Mouse (Mus musculus): ENCODE data around the gene Fxyd6. TPM values are rescaled to one million over a fixed set of nuclear protein-coding genes. Genes with fewer than 3 reads are reported as not detected.

Fxyd6 gene
- polyA plus RNA-seq, 1 experiment from 2014 or later: 354 TPM

DNA sequence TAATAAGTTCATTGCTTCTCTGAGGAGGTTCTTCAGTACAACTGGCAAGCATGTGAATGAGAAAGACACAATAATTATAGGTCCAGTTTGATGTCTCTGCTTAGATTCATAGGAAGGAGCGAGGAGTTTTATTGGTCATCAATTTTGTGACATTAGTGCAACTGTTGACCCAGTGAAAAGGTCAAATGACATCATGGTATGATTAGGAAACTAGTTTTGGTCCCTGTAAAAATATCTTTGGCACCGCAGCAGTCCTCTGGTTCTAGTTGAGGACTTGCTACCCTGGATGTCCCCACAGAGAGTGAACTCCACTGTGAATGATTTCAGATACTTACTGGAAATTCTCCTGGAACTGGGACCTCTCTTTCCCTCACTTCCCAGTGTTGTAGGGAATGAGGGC lies 14.8 kb upstream of the Fxyd6 start:
- H3K27me3 ChIP-seq: no peaks in the 10 kb centered on the region
- H3K27ac ChIP-seq: no peak overlapping the region
- H3K9ac ChIP-seq: no peak overlapping the region
- ATAC-seq (ENCODE audit: low FRiP score): no peak
- H3K36me3 ChIP-seq: no peaks in the 10 kb centered on the region
- H3K4me1 ChIP-seq (replicated peaks): peaks cover 3% of the 10 kb centered on the region; the same call in 1 of the 2 replicates
- no peak overlapping the region for H3K4me2 ChIP-seq
- no peak overlapping the region for H3K4me3 ChIP-seq
- 89% methylated on average over 2 of the region's 2 CpGs for WGBS
- H3K9me3 ChIP-seq: no peaks in the 10 kb centered on the region

DNA sequence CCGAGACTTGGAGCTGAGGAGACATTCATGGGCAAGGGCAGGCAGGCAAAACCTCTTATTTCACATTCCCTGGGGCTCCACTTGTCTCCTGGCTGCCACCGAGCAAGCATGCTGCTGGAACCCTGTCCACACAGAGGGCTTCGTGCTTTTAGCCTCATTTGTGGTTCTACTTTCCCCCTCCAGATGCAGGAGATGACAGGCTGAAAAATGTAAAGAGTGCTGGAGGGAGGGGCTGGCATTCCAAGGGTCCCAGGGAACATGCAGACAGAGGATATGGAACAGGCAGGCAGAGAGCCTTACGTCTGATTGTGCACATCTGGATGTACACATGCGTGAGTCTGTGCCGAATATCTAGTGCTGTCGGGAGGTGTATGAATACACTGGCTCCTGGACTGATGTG lies 11.6 kb upstream of the Fxyd6 start:
- no peaks in the 10 kb centered on the region for H3K36me3 ChIP-seq
- H3K4me3 ChIP-seq: no peak overlapping the region
- H3K4me1 ChIP-seq (replicated peaks): peaks cover 6% of the 10 kb centered on the region
- no peak overlapping the region for H3K9ac ChIP-seq
- no peaks in the 10 kb centered on the region for H3K9me3 ChIP-seq
- H3K27me3 ChIP-seq: no peaks in the 10 kb centered on the region
- ATAC-seq (ENCODE audit: low FRiP score): no peak
- 72% methylated on average over 7 of the region's 7 CpGs for WGBS
- H3K4me2 ChIP-seq: no peak overlapping the region
- H3K27ac ChIP-seq: no peak overlapping the region

DNA sequence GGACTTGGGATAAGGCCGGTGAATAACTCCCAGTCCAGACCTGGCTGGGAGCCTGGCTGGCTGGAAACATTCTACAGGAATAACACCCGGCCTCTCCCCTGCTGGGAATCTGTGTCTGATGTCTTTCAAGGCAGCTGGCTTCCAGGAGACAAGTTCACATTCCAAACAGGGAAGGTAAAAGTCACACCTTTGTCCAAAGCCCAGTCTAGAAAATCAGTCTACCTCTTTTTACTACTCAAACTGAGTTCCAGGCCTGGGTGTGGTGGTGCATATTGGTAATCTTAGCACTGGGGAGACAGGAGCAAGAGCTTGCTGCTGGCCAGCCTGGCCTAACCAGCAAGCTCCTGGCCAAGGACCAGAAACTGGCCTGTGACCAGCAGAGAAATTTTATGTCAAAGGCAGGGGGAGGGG lies 7.9 kb upstream of the Fxyd6 start:
- no peak for ATAC-seq (ENCODE audit: low FRiP score)
- peaks cover 9% of the 10 kb centered on the region for H3K4me1 ChIP-seq (replicated peaks)
- H3K4me3 ChIP-seq: no peak overlapping the region
- H3K27ac ChIP-seq: no peak overlapping the region
- H3K27me3 ChIP-seq: no peaks in the 10 kb centered on the region
- H3K36me3 ChIP-seq: no peaks in the 10 kb centered on the region
- 34% methylated on average over 2 of the region's 2 CpGs for WGBS
- H3K9me3 ChIP-seq: no peaks in the 10 kb centered on the region
- H3K4me2 ChIP-seq: no peak overlapping the region
- no peak overlapping the region for H3K9ac ChIP-seq

DNA sequence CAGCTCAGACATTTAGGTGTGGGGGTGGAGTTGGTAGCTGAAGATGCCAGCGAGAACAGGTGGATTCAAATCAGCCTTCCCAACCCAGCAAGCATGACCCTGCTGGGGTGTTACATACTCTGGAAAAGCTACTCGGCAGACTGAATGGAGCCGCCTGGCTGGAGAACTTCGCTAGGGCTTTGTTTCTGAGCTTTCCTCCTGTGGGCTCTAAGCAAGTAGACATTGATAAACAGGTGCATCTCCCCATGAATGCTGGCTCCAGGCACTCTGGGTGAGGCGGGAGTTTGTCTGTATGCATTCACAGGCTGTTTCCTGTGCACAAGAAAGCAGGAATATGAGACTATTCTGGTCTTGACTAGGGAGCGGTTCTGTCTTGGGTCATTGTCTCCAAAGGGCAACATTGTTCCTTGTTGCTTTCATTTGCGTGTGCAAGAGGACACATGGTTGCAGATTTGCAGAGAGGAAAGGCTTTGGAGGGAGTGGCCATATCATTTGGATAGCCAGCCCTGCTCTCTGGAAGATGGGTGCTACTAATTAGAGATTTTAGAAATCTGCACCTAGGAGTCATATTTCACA lies 6.3 kb upstream of the Fxyd6 start:
- 45% methylated on average over 7 of the region's 7 CpGs for WGBS
- Histone ChIP-seq H3K9me3 (no peaks in the 10 kb centered on the region), H3K36me3 (no peaks in the 10 kb centered on the region), H3K9ac (no peak overlapping the region), H3K27ac (no peak overlapping the region), H3K27me3 (peaks cover 5% of the 10 kb centered on the region; the same call in 1 of the 2 replicates), H3K4me2 (no peak overlapping the region), H3K4me3 (no peak overlapping the region), H3K4me1 (replicated peaks) (peaks cover 9% of the 10 kb centered on the region)
- no peak for ATAC-seq (ENCODE audit: low FRiP score)

DNA sequence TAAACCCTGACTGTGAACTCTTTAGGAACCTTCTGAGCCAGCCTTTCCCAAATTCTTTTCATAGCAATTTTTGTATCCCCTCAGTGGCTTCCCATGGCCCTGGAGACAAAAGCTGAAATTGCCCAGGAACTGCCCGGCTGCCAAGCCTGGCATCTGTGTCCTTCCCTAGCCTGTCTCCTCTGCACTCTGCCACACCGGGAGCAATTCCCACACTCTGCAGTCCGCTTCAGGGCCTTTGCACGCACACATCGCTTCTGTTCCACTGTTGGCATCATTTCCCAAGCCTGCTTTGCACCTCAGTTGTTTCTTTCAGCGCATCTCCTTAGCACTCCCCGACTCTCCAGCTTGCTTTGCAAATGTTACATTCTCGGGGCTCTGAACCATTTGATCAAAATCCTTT lies 2.3 kb upstream of the Fxyd6 start:
- peaks cover 7% of the 10 kb centered on the region; the same call in 1 of the 2 replicates for H3K27me3 ChIP-seq
- 68% methylated on average over 8 of the region's 8 CpGs for WGBS

DNA sequence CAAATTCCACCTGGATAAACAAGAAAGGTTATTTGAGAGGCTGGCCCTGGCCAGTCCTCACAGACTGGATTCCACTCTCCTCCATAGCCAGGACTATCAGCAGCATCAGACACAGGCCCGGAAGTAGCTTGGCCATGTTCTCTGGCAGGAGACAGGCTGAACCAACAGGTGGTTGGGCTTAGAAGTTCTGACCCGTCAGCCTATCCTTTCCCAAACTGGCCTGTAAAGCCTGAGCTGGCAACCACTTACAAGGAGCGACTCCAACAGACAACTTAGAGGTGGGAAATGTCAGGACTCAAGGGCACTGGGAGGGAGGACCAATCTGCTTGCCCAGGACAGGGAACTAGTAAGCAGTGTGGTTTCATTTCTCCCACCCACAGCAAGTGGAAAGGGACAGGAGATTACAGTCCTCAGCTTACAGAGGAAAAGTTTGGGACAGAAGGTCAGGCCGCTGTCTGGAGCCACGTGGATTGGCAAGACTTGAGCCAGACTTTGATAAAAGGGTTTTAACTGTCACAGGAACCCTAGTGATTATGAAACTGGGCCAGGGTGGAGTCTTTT lies 1.6 kb upstream of the Fxyd6 start:
- H3K4me1 ChIP-seq (replicated peaks): peaks cover 39% of the 10 kb centered on the region
- no peak overlapping the region for H3K4me2 ChIP-seq
- ATAC-seq (ENCODE audit: low FRiP score): no peak
- 75% methylated on average over 5 of the region's 5 CpGs for WGBS
- no peak overlapping the region for H3K27ac ChIP-seq
- peaks cover 7% of the 10 kb centered on the region; the same call in 1 of the 2 replicates for H3K27me3 ChIP-seq
- no peak overlapping the region for H3K9ac ChIP-seq
- H3K9me3 ChIP-seq: no peaks in the 10 kb centered on the region
- H3K36me3 ChIP-seq: no peaks in the 10 kb centered on the region
- no peak overlapping the region for H3K4me3 ChIP-seq

More for the DNA sequence above, 2.3 kb upstream of the Fxyd6 start:
- no peak overlapping the region for H3K9ac ChIP-seq
- no peak for ATAC-seq (ENCODE audit: low FRiP score)
- H3K27ac ChIP-seq: no peak overlapping the region
- H3K36me3 ChIP-seq: no peaks in the 10 kb centered on the region
- H3K4me3 ChIP-seq: no peak overlapping the region
- no peak overlapping the region for H3K4me2 ChIP-seq
- peaks cover 33% of the 10 kb centered on the region for H3K4me1 ChIP-seq (replicated peaks)
- H3K9me3 ChIP-seq: no peaks in the 10 kb centered on the region

DNA sequence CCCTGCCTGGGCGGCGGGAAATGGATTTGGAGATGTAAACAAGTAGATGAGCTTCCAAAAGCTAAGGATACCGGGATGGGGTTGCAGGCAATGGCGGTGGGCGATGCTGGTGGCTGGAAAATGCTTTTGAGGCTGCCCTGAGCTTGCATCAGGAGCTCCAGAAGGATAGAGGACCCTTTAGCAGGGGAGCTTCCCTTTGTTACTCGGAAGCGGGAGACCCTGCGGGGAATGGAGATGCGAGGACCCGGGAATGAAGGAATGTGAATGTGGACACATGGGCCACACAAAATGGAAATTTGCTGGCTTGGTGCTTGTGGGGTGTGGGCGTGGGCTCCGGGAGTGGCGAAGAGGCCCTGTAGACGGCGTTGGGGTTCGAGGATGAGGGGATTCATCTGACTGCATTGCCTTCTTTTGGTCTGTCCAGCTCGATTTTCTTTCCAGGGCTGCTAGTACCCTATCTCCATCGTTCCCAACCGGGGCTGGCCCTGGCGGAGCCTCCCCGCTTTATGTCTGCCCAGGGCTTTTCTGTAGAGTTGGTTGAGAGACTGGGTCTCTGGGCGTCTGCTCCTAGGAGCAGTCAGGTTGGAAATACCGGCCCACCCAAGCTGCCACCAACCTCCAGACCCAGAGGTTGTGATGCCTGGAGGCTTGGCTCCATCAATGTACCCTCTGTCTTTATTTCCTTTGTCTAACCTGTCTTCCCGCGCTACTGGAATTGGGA lies 791 bp downstream of the Fxyd6 start:
- H3K27ac ChIP-seq: peak overlapping the region; percentile 89
- peaks cover 3% of the 10 kb centered on the region; the same call in 1 of the 2 replicates for H3K36me3 ChIP-seq
- peaks cover 50% of the 10 kb centered on the region for H3K4me1 ChIP-seq (replicated peaks)
- H3K4me3 ChIP-seq: peak overlapping the region; percentile 71
- peak overlapping the region; percentile 87 for H3K4me2 ChIP-seq
- WGBS: 3% methylated on average over 25 of the region's 25 CpGs
- H3K9me3 ChIP-seq: no peaks in the 10 kb centered on the region
- peak; percentile 49 for ATAC-seq (ENCODE audit: low FRiP score)
- peak overlapping the region; percentile 84 for H3K9ac ChIP-seq
- H3K27me3 ChIP-seq: peaks cover 7% of the 10 kb centered on the region; the same call in 1 of the 2 replicates

DNA sequence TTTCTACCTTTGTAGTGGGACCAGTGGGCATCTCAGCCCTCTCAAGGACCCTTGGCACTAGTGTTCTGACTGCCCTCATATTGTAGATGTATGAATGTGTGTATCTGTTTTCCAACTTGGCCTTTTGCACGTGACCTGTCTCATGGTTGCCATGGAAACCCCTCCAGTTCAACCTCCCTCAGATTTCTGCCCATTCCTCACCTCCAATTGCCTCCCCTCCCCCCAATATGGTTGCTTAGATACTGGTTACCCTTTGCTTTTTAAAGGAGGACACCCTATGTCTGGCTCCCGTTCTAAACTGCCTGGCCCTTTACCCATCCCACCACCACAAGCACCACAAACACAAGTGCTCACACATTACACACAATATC lies 1.3 kb downstream of the Fxyd6 start:
- peak overlapping the region; percentile 84 for H3K9ac ChIP-seq
- H3K27ac ChIP-seq: peak overlapping the region; percentile 89
- H3K4me1 ChIP-seq (replicated peaks): peaks cover 55% of the 10 kb centered on the region
- ATAC-seq (ENCODE audit: low FRiP score): peak; percentile 47
- H3K9me3 ChIP-seq: no peaks in the 10 kb centered on the region
- peaks cover 7% of the 10 kb centered on the region; the same call in 1 of the 2 replicates for H3K27me3 ChIP-seq
- peak overlapping the region; percentile 87 for H3K4me2 ChIP-seq
- peaks cover 4% of the 10 kb centered on the region; the same call in 1 of the 2 replicates for H3K36me3 ChIP-seq
- peak overlapping the region; percentile 71 for H3K4me3 ChIP-seq
- 4% methylated on average over 2 of the region's 2 CpGs for WGBS

DNA sequence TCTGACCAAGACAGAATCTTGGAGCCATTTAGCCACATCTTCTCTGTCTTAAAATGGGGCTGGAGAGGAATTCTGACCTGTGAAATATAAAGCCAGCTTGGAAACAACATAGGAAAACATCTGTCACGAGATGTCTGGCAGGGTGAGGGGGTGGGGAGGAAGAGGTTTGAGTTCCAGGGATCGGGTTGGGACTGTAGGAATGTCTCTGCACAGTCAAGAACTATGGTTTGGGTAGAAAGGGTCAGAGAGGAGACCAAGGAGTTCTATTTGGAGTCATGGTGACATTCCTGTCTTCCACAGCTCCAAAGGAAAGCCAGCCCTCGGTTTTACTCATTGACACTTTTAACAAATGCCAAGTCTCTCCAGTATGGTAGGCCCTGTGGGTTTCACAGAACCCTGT lies 3.9 kb downstream of the Fxyd6 start:
- no peaks in the 10 kb centered on the region for H3K27me3 ChIP-seq
- ATAC-seq (ENCODE audit: low FRiP score): no peak
- peaks cover 4% of the 10 kb centered on the region; the same call in 1 of the 2 replicates for H3K36me3 ChIP-seq
- peaks cover 78% of the 10 kb centered on the region for H3K4me1 ChIP-seq (replicated peaks)
- no peak overlapping the region for H3K4me2 ChIP-seq
- WGBS: 87% methylated on average over 3 of the region's 3 CpGs
- H3K9me3 ChIP-seq: no peaks in the 10 kb centered on the region
- H3K9ac ChIP-seq: no peak overlapping the region
- H3K27ac ChIP-seq: no peak overlapping the region
- no peak overlapping the region for H3K4me3 ChIP-seq

DNA sequence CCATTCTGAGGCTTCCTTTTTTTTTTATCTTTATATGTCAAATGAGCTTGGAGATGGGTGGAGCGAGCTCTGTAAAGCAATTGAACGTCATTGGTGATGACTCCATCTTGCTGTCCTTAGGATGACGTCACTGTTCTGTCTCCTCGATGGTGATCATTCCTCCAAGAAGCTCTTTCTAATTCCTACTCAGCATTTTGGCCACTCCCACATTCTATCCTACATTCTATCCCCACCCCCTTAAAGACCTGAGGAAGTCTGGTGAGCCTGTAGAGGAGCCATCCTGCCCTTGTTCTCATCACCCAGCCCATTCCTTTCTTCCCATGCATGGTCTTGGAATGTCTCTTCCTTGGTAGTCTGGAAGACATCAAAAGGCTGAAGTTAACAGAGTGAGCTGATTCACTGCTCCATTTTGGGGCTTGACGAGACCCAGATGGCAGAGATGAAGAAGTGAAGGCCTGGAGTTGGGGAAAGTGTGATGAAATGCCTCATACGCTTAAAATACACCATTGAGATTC lies 5.1 kb downstream of the Fxyd6 start:
- no peak for ATAC-seq (ENCODE audit: low FRiP score)
- peaks cover 4% of the 10 kb centered on the region; the same call in 1 of the 2 replicates for H3K36me3 ChIP-seq
- H3K9ac ChIP-seq: no peak overlapping the region
- 94% methylated on average over 6 of the region's 6 CpGs for WGBS
- H3K4me1 ChIP-seq (replicated peaks): peaks cover 82% of the 10 kb centered on the region
- H3K4me3 ChIP-seq: no peak overlapping the region
- H3K4me2 ChIP-seq: no peak overlapping the region
- H3K27ac ChIP-seq: no peak overlapping the region
- H3K27me3 ChIP-seq: no peaks in the 10 kb centered on the region
- H3K9me3 ChIP-seq: no peaks in the 10 kb centered on the region

DNA sequence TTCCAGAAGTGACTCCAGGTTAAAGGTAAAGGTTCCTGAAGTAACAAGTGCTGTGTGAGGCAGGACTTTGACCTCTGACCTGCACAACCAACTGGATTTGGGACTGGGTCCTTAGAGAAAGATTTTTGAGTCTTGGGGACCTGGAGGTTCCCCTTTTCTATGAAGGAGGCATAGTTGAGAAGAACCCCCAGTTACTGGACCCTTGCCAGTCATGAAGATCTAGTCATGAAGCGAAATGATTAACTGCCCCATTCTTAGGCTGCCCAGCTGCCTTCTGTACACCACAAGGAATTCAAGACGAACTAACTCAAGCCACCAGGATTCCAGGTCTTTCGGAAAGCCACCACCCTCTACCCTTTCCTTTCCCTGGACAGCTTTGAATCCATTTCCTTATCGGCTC lies 6.4 kb downstream of the Fxyd6 start:
- Histone ChIP-seq H3K27ac (no peak overlapping the region), H3K9ac (no peak overlapping the region), H3K4me1 (replicated peaks) (peaks cover 87% of the 10 kb centered on the region), H3K9me3 (no peaks in the 10 kb centered on the region), H3K4me3 (no peak overlapping the region), H3K27me3 (no peaks in the 10 kb centered on the region), H3K36me3 (peaks cover 4% of the 10 kb centered on the region; the same call in 1 of the 2 replicates), H3K4me2 (no peak overlapping the region)
- no peak for ATAC-seq (ENCODE audit: low FRiP score)
- 80% methylated on average over 4 of the region's 4 CpGs for WGBS

DNA sequence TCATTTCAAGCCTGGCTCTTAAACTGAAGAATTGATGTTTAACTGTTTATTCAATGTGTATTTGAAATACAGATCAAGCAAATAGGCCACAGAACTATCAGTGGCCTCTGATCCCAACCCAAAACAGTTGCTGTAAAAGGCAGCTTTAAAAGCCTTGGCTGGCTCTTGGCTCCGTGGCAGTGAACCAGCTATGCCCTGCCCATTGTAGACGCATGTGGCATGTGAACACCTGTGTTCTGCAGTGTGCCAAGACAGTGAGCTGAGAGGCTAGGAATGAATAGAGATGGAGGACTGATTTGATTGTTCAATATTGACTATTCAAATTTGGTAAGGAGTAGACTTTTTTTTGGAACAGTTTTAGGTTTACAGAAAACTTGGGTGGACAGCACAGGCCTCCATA lies 6.9 kb downstream of the Fxyd6 start:
- Histone ChIP-seq H3K27ac (no peak overlapping the region), H3K4me3 (no peak overlapping the region), H3K9ac (no peak overlapping the region), H3K9me3 (no peaks in the 10 kb centered on the region), H3K4me2 (no peak overlapping the region), H3K27me3 (no peaks in the 10 kb centered on the region), H3K4me1 (replicated peaks) (peaks cover 87% of the 10 kb centered on the region), H3K36me3 (peaks cover 4% of the 10 kb centered on the region; the same call in 1 of the 2 replicates)
- WGBS: 89% methylated on average over 2 of the region's 2 CpGs
- no peak for ATAC-seq (ENCODE audit: low FRiP score)
